Mouse (Mus musculus): ENCODE measurements around the gene Zbtb11. TPM values are rescaled to one million over a fixed set of nuclear protein-coding genes. Genes with fewer than 3 reads are reported as not detected.

Gene Zbtb11
- total RNA-seq, 2 experiments from 2014 or later: 18.9 to 25.0 TPM

DNA sequence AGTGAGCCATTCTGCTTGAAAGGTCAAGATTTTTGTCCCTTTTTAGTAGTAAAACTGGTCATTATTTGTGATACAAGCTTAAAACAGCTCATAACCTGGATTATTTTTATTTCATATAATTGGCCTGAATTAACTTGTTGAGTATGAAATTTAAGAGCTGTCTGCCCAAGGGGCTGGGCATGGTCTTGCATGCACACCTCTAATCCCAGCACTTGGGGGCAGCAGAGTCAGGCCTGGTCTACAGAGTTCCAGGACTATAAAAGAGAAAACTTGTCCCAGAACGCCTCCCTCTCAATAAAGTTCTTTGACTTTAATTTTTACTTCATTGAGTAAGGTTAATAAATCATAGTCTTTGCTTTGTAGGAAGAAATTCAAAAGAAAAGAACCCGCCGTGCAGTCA, 4.5 kb upstream of the Zbtb11 start:
- ATAC-seq (ENCODE audit: poor library complexity, severe bottlenecking): no peak

DNA sequence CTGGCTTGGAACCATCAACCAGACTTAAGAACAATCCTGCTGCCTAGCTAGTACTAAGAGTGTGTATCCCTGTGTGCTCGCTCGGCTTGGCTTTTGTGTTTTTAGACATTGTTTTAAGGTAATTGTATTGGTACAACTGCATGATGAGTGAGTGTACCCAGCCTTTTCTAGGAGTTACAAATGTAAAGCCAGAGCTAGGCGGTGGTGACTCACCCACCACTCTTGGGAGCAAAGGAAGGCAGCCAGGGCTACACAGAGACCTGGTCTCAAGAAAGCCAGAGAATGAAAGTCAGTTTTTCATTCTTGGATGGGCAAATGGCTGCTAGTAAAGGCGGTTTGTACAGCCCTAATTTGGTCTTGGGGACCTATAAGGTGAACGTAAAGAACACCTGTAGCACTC, 3.3 kb upstream of the Zbtb11 start:
- ATAC-seq (ENCODE audit: poor library complexity, severe bottlenecking): no peak

GRCm38 (mm10) chr16:55971735-55972615, 1.7 kb upstream of the Zbtb11 start:
- no peak for ATAC-seq (ENCODE audit: poor library complexity, severe bottlenecking)

DNA sequence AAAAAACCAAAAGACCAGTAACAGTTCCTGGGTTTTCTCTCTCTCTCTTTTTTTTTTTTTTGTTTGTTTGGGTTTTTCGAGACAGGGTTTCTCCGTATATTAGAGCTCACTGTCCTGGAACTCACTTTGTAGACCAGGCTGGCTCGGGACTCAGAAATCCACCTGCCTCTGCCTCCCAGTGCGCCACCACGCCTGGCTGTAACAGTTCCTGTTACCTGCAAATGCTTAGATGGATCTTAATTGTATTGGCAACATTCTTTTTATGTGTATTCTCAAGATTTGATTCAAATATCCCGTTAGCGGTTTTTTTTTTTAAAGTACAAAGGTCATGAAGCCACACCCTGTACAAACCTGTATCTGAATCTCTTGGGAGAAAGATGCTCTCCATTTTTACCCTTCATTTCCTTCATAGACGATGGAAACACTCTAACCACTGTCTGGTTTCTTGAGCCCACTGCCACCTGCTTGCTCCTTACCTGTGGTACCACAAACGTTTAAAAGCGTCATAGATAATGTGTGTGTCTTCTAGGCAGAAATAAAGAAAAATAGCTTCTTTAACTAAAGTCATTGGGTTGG, 969 bp upstream of the Zbtb11 start:
- no peak for ATAC-seq (ENCODE audit: poor library complexity, severe bottlenecking)

DNA sequence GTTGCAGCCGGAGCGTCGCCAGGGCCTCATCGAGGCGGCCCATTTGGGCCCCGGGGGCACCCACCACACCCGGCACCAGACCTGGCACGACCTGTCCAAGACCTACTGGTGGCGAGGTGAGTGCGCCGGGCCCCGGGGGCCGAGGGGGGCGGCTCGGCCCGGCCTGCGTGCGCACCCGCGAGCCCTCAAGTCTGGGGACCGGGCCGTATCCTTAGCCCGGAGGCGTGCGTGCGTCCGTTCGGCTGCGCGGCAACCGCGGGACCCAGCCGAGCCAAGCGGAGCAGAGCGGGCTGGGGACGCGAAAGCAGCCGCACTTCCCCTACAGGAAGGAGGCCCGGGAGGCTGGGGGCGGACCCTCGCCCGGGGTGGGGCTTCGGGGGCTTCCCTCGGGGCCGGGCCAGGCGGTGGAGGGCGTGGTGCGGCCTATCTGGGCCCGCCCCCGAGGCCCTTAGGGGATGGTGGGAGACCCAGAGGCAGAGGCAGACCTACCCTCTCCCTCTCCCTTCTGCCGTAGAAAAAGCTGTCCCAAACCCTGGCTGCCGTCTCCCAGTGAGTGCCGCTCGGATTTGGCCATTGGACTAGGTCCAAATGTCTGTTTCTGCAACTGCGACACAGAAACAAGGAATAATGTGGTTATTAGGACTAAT, 696 bp downstream of the Zbtb11 start:
- peak; percentile 77 for ATAC-seq (ENCODE audit: poor library complexity, severe bottlenecking)

DNA sequence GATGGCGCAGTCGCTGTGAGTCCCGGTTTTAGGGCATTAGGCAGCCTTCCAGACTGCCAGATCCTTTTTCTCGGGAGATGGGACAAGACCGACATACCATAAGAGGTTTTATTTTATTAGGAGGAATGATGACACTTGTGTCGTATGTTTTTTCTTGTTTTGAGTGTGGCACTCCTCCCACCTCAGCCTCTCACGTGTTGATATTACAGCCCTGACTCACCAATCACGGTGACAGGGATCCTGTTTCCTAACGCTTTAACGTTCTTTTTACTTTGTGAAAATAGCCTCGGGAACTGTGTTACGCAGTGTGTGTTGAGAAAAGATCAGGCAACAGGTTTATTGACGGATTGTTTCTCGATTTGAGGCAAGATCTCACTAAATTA, 1.2 kb downstream of the Zbtb11 start:
- ATAC-seq (ENCODE audit: poor library complexity, severe bottlenecking): peak; percentile 49

- no peak for ATAC-seq (ENCODE audit: poor library complexity, severe bottlenecking)
Measured at GRCm38 (mm10) chr16:55986001-55986400, 12.3 kb downstream of the Zbtb11 start.

- peak; percentile 84 for ATAC-seq (ENCODE audit: poor library complexity, severe bottlenecking)
Measured at GRCm38 (mm10) chr16:55990311-55990710, 16.6 kb downstream of the Zbtb11 start.

- ATAC-seq (ENCODE audit: poor library complexity, severe bottlenecking): peak; percentile 82
Measured at GRCm38 (mm10) chr16:55994235-55994634, 20.6 kb downstream of the Zbtb11 start.

- no peak for ATAC-seq (ENCODE audit: poor library complexity, severe bottlenecking)
Measured at GRCm38 (mm10) chr16:56006798-56007197, 33.1 kb downstream of the Zbtb11 start.

- ATAC-seq (ENCODE audit: poor library complexity, severe bottlenecking): no peak
Measured at GRCm38 (mm10) chr16:56008862-56009261, 35.2 kb downstream of the Zbtb11 start.

DNA sequence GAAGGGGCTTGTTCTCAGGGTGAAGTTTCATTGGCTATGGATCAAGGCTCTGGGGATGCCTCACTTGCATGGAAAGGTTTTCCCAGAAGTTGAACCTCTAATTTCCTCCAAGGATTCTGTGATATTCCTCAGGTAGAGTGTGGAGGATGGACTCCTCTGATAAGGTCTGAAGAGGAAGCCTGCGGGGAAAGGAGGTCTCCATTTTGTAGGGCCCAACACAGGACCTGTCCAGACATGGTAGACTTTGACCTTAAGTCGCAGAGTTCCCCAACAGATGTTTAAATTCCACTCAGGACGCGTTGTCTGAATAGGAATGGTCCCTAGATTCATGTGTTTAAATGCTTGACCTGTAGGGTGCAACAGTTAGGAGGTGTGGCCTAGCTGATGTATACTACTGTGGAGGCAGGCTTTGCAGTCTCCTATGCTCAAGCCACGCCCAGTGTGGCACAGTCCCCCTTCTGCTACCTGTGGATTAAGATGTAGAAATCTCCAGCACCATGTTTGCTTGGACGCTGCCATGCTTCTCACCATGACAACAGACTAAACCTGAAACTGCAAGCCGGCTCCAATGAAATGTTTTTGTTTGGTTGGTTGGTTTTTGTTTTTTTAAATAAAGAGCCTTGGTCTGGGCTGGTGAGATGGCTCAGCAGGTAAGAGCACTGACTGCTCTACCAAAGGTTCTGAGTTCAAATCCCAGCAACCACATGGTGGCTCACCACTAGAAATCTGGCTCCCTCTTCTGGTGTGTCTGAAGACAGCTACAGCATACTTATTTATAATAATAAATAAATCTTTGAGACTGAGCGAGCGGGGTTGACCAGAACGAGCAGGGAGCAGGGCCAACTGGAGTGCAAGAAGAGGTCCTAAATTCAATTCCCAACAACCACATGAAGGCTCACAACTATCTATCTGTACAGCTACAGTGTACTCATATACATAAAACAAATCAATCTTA, 39.4 kb downstream of the Zbtb11 start:
- ATAC-seq (ENCODE audit: poor library complexity, severe bottlenecking): 0 out of 2 replicates have a peak, but pooled peaks have one; percentile 27

DNA sequence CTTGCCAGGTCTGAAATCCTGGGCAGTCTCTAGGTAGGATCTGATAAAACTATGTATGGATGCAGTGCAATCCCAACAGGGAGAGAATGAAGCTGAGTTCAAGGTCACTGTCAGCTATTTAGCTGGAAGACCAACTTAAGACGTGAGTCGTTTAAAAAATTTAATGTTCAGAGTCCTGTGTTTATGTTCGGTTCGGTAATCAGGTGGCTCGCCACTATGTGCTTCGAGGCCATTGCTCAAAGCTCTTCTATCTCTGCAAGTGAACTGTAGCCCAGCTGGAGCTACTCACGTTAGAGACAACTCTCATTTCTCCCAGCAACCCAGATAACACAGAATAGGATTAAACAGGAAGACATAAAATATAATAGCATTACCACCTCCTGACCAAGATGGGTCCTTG, 40.4 kb downstream of the Zbtb11 start:
- ATAC-seq (ENCODE audit: poor library complexity, severe bottlenecking): no peak

DNA sequence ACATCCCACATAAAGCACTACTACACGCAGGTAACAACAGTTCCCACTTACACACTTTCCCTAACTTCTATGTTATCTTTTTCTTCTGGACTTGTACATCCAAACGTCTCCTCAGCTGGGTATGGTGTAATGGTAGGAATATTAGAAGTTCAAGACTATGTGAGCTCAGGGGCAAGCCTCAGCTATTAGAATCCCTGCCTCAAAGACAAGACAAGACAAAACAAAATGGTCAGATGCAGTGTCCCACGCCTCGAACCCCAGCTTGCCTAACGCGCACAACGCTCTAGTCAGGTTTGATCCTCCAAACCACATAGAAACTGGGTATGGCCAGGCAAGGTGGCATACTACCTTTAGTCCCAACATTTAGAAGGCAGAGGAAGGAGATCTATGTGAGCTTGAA, 46.0 kb downstream of the Zbtb11 start:
- ATAC-seq (ENCODE audit: poor library complexity, severe bottlenecking): no peak

GRCm38 (mm10) chr16:56027854-56028629, 54.4 kb downstream of the Zbtb11 start:
- no peak for ATAC-seq (ENCODE audit: poor library complexity, severe bottlenecking)

- peak; percentile 23 for ATAC-seq (ENCODE audit: poor library complexity, severe bottlenecking)
Measured at GRCm38 (mm10) chr16:56028722-56029551, 55.3 kb downstream of the Zbtb11 start.

- peak; percentile 94 for ATAC-seq (ENCODE audit: poor library complexity, severe bottlenecking)
Measured at GRCm38 (mm10) chr16:56029661-56030082, 56.0 kb downstream of the Zbtb11 start, which contains the start of gene Pcnp. Gene Pcnp (minus strand): TSS chr16:56029739.

GRCm38 (mm10) chr16:56034566-56034965, 60.9 kb downstream of the Zbtb11 start:
- ATAC-seq (ENCODE audit: poor library complexity, severe bottlenecking): no peak

GRCm38 (mm10) chr16:56036501-56036900, 62.8 kb downstream of the Zbtb11 start:
- no peak for ATAC-seq (ENCODE audit: poor library complexity, severe bottlenecking)
